Mouse (Mus musculus) olfactory bulb, adult 2 months (tissue): Measurements from ENCODE around the gene Dnal4.

Experiments used
- CTCF ChIP-seq: fragments of 200-500 bp; IDR thresholded peaks from 2 replicates; pipeline ENCODE4 v1.5.1; 2012; ENCODE audit warnings: low read depth, mild to moderate bottlenecking, low read length, moderate library complexity; ENCODE audit not compliant: insufficient read depth
- POLR2A ChIP-seq: fragments of 200-500 bp; IDR thresholded peaks from 2 replicates; pipeline ENCODE4 v1.6.1; 2012; ENCODE audit warnings: mild to moderate bottlenecking, low read depth, low read length, moderate library complexity; ENCODE audit not compliant: insufficient read depth

GRCm38 (mm10) chr15:79790905-79791304 is 13.3 kb upstream of the Dnal4 start:
- TF ChIP-seq CTCF (no peak), POLR2A (no peak)
